Mouse (Mus musculus): Measurements from ENCODE around the gene Ints12.

Ints12 gene

DNA sequence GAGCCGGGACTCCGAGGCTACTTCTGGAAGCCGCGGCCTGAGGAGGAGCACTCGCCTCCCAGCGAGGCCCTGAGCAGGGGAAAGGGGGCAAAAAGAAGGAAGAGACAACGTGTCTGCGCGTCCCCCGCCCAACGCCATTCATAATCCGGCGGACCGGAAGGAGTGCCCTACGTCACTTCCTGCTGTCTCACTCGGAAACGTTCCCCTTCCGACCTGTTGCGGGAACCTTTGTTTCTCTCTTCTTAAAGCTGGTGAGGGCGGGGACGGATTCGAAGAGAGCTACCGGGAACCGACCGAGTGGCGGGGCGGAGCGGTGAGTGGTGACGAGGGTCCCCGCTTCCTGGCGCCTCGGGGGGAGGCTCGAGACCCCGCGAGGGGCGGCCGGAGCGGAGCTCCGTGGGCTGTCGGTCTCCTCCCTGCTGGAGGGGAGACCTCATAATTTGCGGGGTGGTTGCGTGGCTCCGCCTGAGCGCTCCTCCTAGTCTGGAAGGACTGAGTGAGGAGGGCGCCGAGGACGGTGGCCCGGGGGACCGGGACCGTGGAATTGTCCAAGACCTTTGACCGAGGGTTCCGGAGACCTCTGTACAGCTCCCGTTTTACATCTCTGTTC lies at the start of gene Ints12, which contains the start of gene Gstcd:
Gene Ints12 (plus strand): TSS at position 177 of the 610 bp plus-strand sequence.
Gene Gstcd (minus strand): TSS at position 370 of the 610 bp plus-strand sequence.
- DNase-seq (ENCODE audit: low read depth in 2 of 2, low spot score in 2 of 2) = peak; percentile 90 to 93

DNA sequence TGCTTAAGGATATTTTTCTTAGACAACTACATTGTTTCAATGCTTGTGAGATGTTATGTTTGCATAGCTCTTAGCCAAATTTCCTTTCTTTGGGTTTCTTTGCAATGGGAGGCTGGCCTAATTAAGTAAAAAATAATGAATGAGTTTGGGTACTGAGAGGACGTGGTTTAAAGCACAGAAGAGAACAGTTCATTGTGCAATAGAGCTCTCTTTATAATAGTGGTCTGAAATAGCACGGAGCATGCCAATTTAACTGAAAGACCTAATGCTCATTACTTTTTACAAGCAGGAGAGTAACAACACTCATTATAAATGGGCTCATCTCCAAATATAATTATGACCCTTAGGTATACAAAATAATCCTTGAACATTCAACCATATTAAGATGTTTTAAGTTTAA lies 39.6 kb upstream of the Ints12 start:
- DNase-seq (ENCODE audit: low read depth in 2 of 2, low spot score in 2 of 2) = no peak

- no peak for DNase-seq (ENCODE audit: low read depth in 2 of 2, low spot score in 2 of 2)
These were observed 16.1 kb upstream of the Ints12 start for GRCm38 (mm10) chr3:133075560-133075959.

- DNase-seq (ENCODE audit: low read depth in 2 of 2, low spot score in 2 of 2) = no peak
These were observed 8.9 kb upstream of the Ints12 start for GRCm38 (mm10) chr3:133082736-133083135.

- peak in 1 of 2 experiments; percentile 27 for DNase-seq (ENCODE audit: low read depth in 2 of 2, low spot score in 2 of 2)
These were observed 5.8 kb upstream of the Ints12 start for GRCm38 (mm10) chr3:133085858-133086257.

GRCm38 (mm10) chr3:133090247-133091120 lies 1.2 kb upstream of the Ints12 start:
- DNase-seq (ENCODE audit: low read depth in 2 of 2, low spot score in 2 of 2) = no peak

DNA sequence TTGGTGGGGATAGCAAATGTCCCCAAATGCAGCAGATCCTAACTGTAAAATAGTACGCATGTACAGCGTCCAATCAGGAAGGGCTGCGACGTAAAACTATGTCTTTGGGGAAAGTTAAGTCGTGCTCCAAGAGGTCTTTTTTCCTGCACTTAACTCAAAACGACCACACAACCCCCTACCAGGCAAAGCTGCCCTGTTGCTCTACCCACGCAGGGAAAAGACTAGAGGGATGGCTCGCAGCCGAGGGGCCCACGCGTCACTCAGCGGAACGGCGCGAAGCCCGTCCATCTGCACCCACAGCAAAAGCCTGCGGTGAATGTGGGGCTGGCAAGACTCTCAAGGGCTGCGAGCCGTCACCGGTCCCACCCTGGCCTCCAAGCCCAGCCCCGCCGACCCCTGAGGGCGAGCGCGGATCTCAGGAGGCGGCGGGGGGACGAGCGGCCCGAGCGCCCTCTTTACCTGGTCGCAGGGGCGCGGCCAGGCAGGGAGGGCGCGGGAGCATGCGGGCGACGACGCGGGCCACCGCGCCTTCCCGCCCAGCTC lies 448 bp upstream of the Ints12 start:
- no peak for DNase-seq (ENCODE audit: low read depth in 2 of 2, low spot score in 2 of 2)

DNA sequence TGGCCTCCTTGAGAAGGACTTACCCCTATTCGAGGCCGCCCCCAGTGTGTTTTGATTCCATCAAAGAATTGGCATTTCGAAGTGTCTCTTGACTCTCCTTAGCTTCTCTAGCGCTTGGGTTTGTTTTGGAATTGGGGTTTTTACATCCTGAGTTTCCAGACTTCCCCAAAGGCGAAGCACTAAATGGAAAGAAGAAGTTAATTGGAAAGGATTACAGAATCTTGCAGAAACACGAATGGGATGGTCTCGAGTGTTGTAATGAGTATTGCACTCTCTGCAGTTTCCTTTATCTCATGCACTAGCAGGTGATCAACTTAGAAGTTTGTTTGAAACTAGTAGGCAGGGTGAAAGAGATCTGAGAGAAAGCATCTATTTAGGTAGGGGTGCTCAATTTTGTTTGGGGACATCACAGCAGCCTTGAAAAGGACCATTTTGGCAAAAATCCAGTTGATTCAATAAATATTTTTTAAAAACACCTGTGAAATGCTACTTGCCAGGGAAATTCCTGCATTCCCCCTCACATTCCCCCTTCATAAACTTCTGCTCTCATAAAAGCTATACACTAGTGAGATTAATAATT lies 724 bp downstream of the Ints12 start:
- no peak for DNase-seq (ENCODE audit: low read depth in 2 of 2, low spot score in 2 of 2)

DNA sequence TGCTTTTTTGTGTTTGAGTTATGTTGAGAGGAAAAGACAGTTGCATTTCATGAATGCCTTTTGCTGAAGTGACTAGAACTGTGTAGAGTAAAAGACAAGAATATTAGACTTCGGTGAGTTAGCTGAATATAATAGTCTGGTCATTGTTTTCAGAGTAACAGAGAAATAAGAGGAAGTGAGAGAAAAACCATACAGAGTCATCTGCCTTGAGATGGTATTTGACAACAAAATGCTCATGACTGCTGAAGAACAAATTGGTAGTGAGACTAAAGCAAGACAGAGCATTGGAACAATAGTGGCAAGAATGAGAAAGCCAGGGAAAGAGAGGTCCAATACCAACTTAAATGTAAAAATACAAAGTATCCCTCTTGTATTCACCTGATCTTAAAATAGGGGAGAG lies 1.3 kb downstream of the Ints12 start:
- DNase-seq (ENCODE audit: low read depth in 2 of 2, low spot score in 2 of 2) = no peak

DNA sequence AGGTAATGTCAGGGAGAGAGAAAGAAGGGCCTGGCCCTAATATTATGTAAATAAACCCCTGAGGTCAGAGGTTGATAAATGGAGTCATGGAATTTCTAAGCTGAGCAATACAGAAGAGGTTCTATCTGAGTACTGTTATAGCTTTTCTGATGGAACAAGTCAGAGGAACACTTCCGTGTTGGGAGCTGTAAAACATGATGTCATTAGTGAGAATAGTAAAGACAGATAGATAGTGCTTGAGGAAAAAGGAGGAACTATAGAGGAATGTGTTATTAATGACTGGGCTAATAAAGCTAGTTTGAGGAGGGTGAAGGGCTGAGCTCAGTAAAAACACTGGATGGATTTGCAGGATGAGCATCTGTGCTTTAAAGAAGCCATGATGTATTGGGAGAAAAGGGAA lies 2.7 kb downstream of the Ints12 start:
- DNase-seq (ENCODE audit: low read depth in 2 of 2, low spot score in 2 of 2) = no peak

- no peak for DNase-seq (ENCODE audit: low read depth in 2 of 2, low spot score in 2 of 2)
These were observed 6.3 kb downstream of the Ints12 start for GRCm38 (mm10) chr3:133097936-133098335.

DNA sequence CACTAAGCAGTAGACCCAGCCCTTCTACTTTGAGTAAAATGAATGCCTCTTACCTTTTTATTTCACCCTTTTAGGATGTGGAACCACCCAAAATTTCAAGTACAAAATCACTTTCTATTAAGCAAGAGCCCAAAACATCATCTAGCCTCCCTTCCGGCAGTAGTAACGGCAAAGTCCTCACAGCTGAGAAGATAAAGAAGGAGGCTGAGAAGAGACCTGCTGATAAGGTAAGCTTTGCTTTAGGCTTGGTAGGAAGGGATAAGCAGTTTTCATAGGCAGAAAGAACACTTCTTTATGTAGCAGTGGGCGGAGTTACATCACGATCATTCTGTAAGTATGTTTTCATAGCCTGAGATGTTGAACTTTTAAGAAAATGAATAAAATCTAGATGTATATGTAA lies 6.7 kb downstream of the Ints12 start:
- no peak for DNase-seq (ENCODE audit: low read depth in 2 of 2, low spot score in 2 of 2)

GRCm38 (mm10) chr3:133098909-133099308 lies 7.3 kb downstream of the Ints12 start:
- no peak for DNase-seq (ENCODE audit: low read depth in 2 of 2, low spot score in 2 of 2)

GRCm38 (mm10) chr3:133103768-133104167 lies 12.1 kb downstream of the Ints12 start:
- no peak for DNase-seq (ENCODE audit: low read depth in 2 of 2, low spot score in 2 of 2)

DNA sequence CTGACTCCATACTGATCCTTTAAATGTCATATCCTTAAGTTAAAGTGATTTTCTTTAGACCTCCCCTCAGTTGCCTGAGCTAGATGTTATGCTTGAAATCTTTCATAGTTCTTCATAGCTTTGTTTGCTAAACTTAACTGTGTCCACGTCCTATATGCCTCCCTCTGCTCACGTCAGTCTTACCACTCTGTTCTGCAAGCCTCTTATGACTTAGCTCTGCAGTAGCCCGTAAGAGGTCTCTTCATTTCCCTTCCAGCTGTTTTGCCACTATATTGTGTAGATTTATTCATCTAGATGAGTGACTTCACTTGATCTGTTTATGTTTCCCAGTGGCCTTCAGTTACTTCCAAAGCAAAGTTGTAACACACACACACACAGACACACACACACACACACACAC lies 12.8 kb downstream of the Ints12 start:
- DNase-seq (ENCODE audit: low read depth in 2 of 2, low spot score in 2 of 2) = no peak

DNA sequence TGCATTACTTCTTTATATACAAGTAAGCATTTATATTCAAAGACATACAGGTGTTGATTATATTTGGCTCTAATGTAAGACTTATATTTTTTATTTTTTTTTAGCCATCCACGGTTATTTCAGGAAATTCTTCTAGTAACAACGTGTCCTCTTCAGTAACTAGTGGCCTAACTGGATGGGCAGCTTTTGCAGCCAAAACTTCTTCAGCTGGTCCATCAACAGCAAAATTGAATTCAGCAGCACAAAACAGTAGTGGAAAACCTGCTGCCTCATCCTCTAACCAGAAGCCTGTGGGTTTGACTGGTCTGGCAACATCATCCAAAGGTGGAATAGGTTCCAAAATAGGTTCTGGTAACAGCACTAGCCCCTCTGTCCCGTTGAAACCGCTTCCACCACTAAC lies 17.1 kb downstream of the Ints12 start:
- DNase-seq (ENCODE audit: low read depth in 2 of 2, low spot score in 2 of 2) = no peak

DNA sequence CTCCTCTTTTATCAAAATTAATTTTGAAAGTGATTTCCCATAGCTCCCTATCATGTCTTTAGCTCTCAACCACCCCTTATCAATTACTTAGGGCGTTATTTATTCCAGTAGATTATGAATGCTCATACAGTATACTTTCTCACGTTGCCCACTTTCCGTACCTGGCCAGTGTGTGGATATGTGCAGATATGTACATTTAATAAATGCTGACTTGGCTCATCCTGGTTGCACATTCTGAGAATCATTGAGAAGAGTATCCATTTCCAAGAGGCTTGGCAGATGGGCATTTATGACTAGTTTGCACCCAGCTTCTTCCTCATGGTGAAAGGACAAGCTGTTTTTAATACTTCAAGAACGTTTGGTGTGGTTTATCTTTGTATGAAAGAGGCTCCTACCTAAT lies 18.2 kb downstream of the Ints12 start:
- no peak for DNase-seq (ENCODE audit: low read depth in 2 of 2, low spot score in 2 of 2)

GRCm38 (mm10) chr3:133111741-133112140 lies 20.1 kb downstream of the Ints12 start:
- DNase-seq (ENCODE audit: low read depth in 2 of 2, low spot score in 2 of 2) = no peak

DNA sequence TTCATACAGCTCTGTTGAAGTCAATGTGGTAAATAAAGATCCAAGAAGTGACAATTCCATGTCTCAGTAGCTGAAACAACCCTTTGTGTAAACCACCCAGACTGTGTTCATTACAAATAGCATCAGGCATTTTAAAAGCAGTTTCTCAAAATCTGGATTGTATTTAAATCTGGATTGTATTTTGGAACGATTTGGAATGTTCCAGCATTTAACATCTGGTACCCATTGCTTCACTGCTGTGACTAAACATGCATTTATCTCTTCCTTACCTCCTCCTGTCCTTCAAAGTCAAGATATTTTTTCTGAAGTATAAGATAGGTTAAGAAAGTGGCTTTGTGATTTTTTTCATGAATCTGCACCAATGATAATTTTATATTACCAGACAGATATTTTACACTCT lies 21.6 kb downstream of the Ints12 start:
- no peak for DNase-seq (ENCODE audit: low read depth in 2 of 2, low spot score in 2 of 2)

DNA sequence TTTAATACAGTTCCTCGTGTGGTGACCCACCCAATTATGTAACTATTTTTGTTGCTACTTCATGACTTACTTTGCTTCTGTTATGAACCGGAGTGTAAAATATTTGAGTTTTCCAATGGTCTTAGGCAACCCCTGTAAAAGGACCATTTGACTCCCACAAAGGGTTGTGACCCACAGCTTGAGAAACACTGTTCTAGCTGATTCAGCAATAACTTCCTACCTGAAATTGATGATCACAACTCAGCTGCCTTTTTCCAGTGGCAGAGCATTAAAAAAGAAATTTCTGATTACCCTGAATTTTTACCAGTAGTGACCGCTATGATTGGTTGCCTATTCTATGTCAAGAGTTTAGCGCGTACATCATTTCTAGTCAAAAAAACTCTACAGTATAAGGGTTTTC lies 39.7 kb downstream of the Ints12 start:
- no peak for DNase-seq (ENCODE audit: low read depth in 2 of 2, low spot score in 2 of 2)

DNA sequence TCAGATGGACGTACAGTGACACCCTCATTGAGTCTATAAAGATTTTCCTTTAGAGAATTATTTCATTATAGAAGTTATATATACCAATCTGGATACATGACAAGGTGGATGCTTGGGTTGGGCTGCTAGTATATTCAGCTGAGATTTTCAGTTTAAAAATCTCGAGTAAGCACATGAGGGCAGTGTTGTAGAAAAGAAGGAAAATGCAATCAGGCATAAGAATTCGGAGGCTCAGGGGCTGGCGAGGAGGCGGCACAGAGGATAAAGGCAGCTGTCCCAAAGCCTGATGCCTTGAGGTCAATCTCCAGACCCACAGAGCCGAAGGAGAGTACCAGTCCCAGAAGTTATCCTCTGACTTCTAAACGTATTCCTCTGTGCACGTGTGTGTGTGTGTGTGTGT lies 41.0 kb downstream of the Ints12 start:
- no peak for DNase-seq (ENCODE audit: low read depth in 2 of 2, low spot score in 2 of 2)

DNA sequence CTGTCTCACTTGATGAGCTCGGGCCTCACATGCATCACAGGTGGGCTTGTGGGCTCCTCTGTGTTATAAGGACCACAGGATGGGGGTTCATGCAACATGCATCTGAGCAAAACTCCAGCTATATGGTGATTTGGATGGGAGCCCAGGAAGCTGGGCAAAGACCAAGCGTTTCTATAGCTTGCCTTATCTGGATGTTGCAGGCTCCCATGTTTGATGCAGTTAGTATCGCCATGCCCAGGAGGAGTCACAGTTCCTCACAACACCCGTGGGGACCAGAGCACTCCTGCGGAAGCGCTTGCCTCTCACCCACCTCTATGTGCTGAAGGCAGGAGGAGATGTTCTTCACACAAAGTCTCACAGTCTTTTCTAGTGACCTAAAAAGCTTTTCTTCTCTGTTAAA lies 50.2 kb downstream of the Ints12 start:
- no peak for DNase-seq (ENCODE audit: low read depth in 2 of 2, low spot score in 2 of 2)
